Mouse (Mus musculus) brain, embryonic 14.5 days (tissue): ENCODE data around the gene S1pr3.

Experiments used
- CTCF ChIP-seq: fragments of 200-500 bp; IDR thresholded peaks from 2 replicates; pipeline ENCODE4 v1.5.1; 2012; ENCODE audit warnings: inconsistent platforms, mild to moderate bottlenecking, moderate library complexity, borderline replicate concordance; ENCODE audit not compliant: insufficient read depth, insufficient read length; ENCODE audit errors: extremely low read depth
- POLR2A ChIP-seq: fragments of 200-500 bp; IDR thresholded peaks from 2 replicates; pipeline ENCODE4 v1.6.1; 2012; ENCODE audit warnings: mild to moderate bottlenecking, inconsistent platforms, borderline replicate concordance; ENCODE audit not compliant: poor library complexity, insufficient read depth, insufficient read length, severe bottlenecking; ENCODE audit errors: extremely low read depth

DNA sequence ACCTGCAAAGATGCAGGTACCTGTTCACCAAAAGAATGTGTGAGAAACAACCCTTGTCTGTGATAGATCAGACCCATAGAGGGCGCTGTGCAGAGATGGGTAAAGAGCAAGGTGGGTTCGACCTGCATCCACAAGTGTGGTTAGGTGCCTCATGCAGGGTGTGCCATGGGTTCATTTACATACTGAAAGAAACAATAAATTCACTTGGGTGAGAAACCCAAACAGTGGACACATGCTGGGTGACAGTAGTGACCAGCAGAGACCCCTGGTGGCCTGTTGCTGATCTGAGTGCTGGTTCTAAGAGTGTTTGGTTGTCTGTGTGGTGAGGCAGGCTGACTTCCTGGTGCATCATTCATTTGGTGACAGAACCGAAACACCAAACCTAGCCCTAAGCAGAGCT is 5.0 kb downstream of the S1pr3 start:
- no peak for TF ChIP-seq POLR2A
- TF ChIP-seq CTCF = peak; percentile 16; the same call in 1 of the 2 replicates
